Mouse (Mus musculus): ENCODE results near the gene Nos1. TPM values are rescaled to one million over a fixed set of nuclear protein-coding genes. Genes with fewer than 3 reads are reported as not detected.

Nos1 gene
- 10 to 100 TPM; 65.0 to 69.8 TPM for total RNA-seq (2021)

DNA sequence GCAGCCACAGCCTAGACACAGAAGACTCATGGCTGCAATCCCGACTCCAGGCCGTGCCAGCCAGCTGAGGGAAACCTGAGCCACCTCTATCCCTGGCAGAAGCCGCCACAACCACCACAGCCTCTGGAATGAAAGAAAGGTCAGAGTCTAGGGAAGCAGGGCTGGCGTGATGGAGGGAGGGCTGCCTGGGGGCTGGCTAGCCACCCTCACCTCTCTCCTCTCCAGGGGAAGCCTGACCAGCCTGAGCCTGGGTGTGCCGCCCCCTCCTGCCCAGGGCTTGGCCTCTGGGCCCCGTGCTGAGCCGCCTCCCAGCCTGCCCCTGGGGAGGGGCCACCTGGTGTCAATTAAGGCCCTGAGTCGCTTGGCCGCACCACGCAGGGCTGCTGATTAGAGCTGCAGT, at the start of gene Nos1:
Gene Nos1, plus strand, starts transcription at position 352 of the 400 bp plus-strand sequence.
- DNase-seq, result no peak

GRCm38 (mm10) chr5:117731311-117731710, 49.5 kb upstream of the Nos1 start:
- no peak for DNase-seq

DNA sequence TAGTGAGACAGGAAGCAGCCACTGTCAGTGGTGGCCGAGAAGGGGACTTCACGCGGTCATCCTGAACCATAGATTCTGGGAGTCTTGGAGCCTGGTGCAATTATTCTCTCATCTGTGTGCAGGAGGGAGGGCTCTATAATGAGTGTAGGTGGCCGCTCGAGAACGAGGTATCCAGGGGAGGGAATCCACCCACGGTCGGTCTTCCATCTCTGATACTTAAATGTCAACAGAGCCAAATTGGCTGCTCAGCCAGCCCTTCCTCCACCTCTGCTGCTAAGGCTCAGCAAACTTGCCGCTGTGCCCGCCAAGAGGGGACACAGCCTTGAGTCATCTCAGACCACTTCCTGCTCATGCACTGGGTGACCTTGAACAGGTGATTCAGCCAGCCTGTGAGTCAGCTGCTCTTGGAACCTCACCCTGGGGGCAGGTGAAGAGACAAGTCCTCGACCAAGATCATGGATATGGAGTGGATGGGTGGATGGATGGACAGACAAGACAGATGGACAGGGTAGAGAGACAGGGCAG, 36.1 kb upstream of the Nos1 start:
- DNase-seq, result no peak

GRCm38 (mm10) chr5:117749353-117749752, 31.5 kb upstream of the Nos1 start:
- DNase-seq, result no peak

DNA sequence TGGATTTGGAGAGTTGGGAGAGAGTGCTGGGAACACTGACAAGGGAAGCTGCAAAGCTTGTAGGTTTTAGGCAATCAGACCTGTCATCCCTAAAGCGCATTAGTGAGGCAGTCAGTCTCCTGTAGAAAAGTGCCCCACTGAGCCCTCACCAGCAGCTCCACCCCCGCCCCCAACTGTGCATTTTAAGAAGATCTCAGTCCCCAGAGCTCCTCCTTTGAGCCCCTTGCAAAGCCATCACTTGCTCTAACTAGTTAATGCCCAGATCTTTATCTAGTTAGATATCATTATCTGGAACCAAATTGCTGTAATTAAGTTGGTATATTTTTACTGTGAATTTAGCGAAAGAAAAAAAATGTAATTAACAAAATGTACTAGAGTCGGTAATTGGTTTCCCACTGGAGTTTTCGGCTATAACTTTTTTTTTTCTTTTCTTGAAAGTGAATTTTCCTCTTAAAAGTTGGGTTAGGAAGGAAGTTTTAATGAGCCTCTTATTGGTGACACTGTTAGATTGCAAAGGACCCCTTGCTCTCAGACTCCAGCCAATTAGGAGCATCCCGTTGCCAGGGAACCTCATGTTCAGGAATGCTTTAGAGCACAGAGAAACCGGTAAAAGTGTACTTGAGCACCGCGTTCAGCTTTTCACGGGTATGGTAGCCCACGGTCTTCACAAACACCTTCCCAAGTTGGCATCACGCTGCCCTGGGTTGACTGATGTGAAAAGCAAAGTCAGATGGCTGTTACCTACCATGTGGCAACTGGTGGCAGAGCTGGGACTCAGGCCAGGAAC, 22.9 kb upstream of the Nos1 start:
- peak in 1 of 2 experiments; percentile 14 for DNase-seq

- no peak for DNase-seq
Observed at GRCm38 (mm10) chr5:117761181-117761832, 19.5 kb upstream of the Nos1 start.

- DNase-seq, result no peak
Observed at GRCm38 (mm10) chr5:117764496-117764895, 16.3 kb upstream of the Nos1 start.

DNA sequence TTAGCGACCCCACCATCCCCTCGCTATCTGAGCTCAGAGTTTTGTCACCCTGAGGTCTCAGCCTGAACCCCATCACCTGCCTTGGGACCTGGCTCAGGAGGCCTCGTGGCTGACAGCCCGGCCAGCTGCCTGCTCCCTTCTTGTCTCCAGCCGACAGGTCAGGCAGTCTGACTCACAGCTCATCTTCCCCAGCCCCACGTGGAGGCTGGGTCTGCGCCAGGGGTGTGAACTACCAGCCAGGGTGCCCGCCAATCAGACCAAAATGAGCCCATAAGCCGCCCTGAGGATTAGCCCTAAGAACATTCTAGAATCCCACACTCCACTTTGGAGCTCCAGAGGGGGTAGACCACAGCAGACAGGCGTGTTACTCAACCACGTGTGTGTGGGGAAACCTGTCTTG, 1.7 kb upstream of the Nos1 start:
- DNase-seq, result no peak

DNA sequence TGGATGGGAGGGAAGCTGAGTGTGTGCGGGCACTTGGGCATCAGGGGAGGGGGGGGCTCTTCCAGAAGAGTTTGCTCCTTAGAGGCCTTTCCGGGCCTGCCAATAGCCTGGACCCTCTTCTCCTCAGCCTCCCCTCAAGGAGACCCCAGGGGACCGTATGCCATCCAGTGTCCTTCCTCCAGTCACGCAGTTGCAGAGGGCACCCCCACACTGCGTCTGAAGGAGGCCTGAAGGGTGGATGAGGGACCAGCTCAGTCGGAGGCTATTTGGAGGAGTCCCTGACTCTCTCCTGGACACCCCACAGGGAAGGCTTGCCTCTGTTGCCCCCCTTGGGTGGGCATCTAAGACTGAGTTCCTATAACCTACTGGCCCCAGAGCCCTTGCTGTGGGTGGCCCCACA, 346 bp downstream of the Nos1 start:
- DNase-seq, result no peak

- DNase-seq, result no peak
Observed at GRCm38 (mm10) chr5:117790071-117790470, 9.2 kb downstream of the Nos1 start.

- no peak for DNase-seq
Observed at GRCm38 (mm10) chr5:117791875-117792274, 11.0 kb downstream of the Nos1 start.

- no peak for DNase-seq
Observed at GRCm38 (mm10) chr5:117800849-117801248, 20.0 kb downstream of the Nos1 start.

DNA sequence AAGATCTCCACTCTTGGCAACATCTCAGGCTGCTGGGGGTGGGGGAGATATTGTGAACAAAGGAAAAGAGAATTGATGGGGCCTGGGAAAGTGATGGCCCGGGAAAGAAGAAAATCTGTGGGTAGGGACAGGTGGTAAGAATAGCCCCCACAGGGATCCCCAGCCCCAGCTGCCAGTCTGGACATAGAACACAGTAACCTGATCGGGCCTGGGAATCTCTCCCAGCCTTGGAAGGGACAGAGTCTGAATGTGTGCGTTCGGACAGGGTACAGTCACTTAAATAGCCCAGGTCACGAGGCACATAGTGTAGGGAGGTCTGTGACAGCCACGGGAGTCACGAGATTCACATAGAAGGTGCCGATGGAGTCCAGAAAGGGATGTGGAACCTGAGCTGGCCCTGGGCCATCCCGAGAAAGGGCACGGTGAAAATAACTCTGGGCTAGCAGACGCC, 21.3 kb downstream of the Nos1 start:
- DNase-seq, result no peak

- DNase-seq, result no peak
Observed at GRCm38 (mm10) chr5:117803551-117803950, 22.7 kb downstream of the Nos1 start.

DNA sequence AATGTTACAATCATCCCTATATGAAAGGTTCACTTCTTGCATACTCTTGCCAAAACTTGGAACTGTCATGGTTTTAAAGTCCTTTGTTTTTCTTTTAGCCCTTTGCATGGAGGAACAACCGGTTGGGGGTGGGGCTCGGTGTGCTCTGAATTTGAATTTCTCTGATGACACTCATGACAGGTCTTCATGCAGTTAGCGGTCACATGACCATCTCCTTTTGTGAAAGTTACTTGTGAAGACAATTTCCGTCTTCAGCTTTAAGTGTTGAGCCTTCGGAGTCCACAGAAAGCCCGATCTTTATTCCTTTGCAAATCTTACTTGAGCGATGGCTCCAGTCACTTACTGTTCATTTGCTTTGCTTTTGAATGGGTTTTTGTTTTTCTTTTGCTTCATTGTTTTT, 30.1 kb downstream of the Nos1 start:
- DNase-seq, result no peak

DNA sequence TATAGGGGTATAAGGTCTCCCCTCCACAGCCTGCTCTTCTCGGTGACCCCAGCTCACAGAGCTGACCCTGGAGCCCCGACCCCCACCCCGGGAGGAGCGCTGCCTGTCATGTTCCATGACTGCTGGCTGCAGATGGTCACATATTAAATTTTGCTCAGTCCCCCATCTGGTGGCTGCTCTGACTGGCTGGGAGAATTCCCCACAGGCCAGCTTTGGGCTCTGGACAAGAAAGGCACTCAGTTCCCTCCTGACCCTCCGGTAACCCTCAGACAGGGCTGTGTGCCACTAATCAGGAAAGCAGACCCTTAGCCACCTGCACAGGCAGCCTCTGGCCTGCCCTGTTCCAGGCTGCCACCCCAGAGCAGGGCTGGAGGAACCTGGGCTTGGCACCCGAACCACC, 38.0 kb downstream of the Nos1 start:
- DNase-seq, result peak; percentile 9 to 18

GRCm38 (mm10) chr5:117820445-117820844, 39.6 kb downstream of the Nos1 start:
- DNase-seq, result no peak

DNA sequence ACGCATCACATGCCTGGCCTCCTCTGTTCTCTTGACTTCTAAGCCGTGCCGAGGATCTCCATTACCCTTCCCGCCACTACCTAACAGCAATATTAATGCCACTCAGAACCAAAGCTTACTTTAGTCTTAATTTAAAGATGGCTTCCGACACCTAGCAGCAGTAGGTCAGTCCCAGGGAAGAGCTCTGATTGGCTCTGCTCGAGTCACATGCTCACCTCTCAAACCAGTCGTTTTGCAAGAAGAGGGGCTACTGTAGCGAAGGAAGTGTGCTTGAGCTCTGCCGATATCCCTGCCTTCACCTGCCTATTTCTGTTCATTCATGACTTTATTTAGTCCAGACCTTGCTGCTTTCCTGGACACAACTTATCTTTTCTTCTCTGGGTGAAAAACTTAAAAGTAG, 43.0 kb downstream of the Nos1 start:
- DNase-seq, result no peak

GRCm38 (mm10) chr5:117824486-117824885, 43.7 kb downstream of the Nos1 start:
- DNase-seq, result no peak

- DNase-seq, result no peak
Observed at GRCm38 (mm10) chr5:117825336-117825735, 44.5 kb downstream of the Nos1 start.

DNA sequence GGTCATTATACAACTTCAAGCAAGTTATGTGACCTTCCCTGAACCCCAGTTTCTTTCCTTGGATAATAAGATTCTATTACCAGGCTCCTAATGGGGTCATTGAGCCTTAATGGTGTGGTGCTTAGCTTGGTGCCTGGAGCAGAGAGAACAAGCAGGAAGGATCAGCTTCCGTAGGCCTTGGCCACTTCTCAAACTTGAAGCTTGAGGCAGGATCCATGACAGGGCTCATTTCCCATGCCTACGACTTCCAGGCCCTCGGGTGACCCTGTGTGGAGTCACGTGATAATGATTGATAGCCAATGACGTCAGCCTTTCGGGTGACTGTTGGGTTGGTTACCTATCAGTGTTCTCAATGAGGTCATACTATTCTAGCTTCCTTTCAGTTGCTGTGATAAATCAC, 46.5 kb downstream of the Nos1 start:
- no peak for DNase-seq

DNA sequence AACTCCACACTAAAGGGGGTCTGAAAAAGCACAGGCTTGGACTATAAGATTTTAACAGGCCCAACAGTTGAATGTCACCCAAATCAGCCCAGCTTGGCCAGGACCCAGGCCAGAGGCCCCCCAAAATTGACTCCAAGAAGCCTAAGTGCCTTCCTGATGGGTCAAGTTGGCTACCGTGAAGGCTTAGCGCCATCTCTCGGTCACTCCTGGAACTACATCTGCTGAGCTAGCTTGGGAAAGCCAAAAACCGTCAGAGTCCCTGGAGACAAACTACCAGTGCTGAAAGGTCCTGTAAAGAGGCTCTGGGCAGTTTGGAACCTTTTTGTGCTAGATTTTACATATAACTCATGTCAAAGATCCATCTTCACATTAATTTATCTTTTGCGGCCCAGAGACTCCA, 56.1 kb downstream of the Nos1 start:
- DNase-seq, result peak; percentile 66 to 79

DNA sequence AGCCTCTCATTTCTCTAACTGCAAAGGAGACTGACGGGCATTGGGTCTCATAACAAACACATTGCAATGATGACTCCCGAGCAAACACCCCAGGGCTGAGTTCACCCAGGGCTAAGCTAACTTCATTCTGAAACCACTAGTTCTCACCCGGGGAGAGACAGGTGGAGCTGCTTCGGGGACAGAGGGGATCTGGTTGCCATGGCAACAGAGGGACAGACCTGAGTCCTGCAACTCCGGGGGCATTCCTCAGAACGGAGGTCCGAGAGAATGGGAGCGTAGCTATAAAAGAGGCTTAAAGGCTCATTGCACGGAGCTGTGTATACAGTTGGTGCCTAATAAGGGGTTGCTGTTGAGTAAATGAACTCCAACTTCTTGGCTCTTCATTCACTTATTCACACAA, 56.9 kb downstream of the Nos1 start:
- DNase-seq, result no peak

GRCm38 (mm10) chr5:117839501-117839900, 58.7 kb downstream of the Nos1 start:
- DNase-seq, result no peak

All from layer of hippocampus, postnatal 36 days (tissue).